Mouse (Mus musculus) lung, postnatal 0 days (tissue): ENCODE results near the gene Rem2.
A peak's percentile ranks its signal among the peaks of the same experiment; 100 is the strongest.

Experiments
- CTCF ChIP-seq: IDR thresholded peaks from 2 replicates; pipeline ENCODE4 v1.5.1; 2016; ENCODE audit warnings: antibody characterized with exemption, mild to moderate bottlenecking
- EP300 ChIP-seq: IDR thresholded peaks from 2 replicates; pipeline ENCODE4 v1.6.1; 2016; ENCODE audit warnings: antibody characterized with exemption, mild to moderate bottlenecking, control low read depth

GRCm38 (mm10) chr14:54457907-54458569 lies 17.9 kb upstream of the Rem2 start:
- TF ChIP-seq CTCF = no peak
- 0 out of 2 replicates have a peak, but pooled peaks have one; percentile 9 for TF ChIP-seq EP300
